Mouse (Mus musculus): ENCODE data around the gene Nkapd1. TPM values are rescaled to one million over a fixed set of nuclear protein-coding genes. Genes with fewer than 3 reads are reported as not detected.
"Not testable (repeated sequence)": the region's sequence is repeated elsewhere in the genome, so short reads cannot be mapped to it uniquely, and the experiment has no call there.

Gene Nkapd1
- polyA plus RNA-seq, 1 experiment = 5.1 TPM

GRCm38 (mm10) chr9:50658391-50658790 is 41.1 kb upstream of the Nkapd1 start:
- Histone ChIP-seq H3K27ac (ENCODE audit: insufficient read depth, low read depth, low read length) (peak overlapping the region; percentile 69), H3K4me1 (ENCODE audit: control insufficient read depth, insufficient read depth, low read length) (peaks cover 3% of the 10 kb centered on the region; the same call in 1 of the 2 replicates), H3K27me3 (replicated peaks; ENCODE audit: control insufficient read depth, insufficient read depth, low read length) (no peaks in the 10 kb centered on the region), H3K36me3 (ENCODE audit: control insufficient read depth, insufficient read depth, low read length) (peaks cover 2% of the 10 kb centered on the region; the same call in 1 of the 2 replicates), H3K4me3 (ENCODE audit: insufficient read depth, low read depth, low read length) (peak overlapping the region; percentile 89)
- no peak for TF ChIP-seq POLR2A (IDR thresholded peaks at IDR 0.05; ENCODE audit: low read depth, low read length)
- DNase-seq = no peak
- 19% methylated on average over 5 of the region's 5 CpGs for WGBS

- DNase-seq = no peak
- Histone ChIP-seq H3K4me3 (ENCODE audit: insufficient read depth, low read depth, low read length) (no peak overlapping the region), H3K4me1 (ENCODE audit: control insufficient read depth, insufficient read depth, low read length) (no peaks in the 10 kb centered on the region), H3K27me3 (replicated peaks; ENCODE audit: control insufficient read depth, insufficient read depth, low read length) (no peaks in the 10 kb centered on the region), H3K36me3 (ENCODE audit: control insufficient read depth, insufficient read depth, low read length) (peaks cover 14% of the 10 kb centered on the region), H3K27ac (ENCODE audit: insufficient read depth, low read depth, low read length) (no peak overlapping the region)
- 96% methylated on average over 10 of the region's 10 CpGs for WGBS
- no peak for TF ChIP-seq CTCF (conservative IDR thresholded peaks at IDR 0.05; ENCODE audit: insufficient read depth, insufficient read length, low read depth, low read length)
Measured at GRCm38 (mm10) chr9:50650503-50650902, 33.2 kb upstream of the Nkapd1 start.

- Histone ChIP-seq H3K27ac (ENCODE audit: insufficient read depth, low read depth, low read length) (no peak overlapping the region), H3K36me3 (ENCODE audit: control insufficient read depth, insufficient read depth, low read length) (peaks cover 11% of the 10 kb centered on the region), H3K27me3 (replicated peaks; ENCODE audit: control insufficient read depth, insufficient read depth, low read length) (no peaks in the 10 kb centered on the region), H3K4me1 (ENCODE audit: control insufficient read depth, insufficient read depth, low read length) (no peaks in the 10 kb centered on the region), H3K4me3 (ENCODE audit: insufficient read depth, low read depth, low read length) (no peak overlapping the region)
- TF ChIP-seq POLR2A (IDR thresholded peaks at IDR 0.05; ENCODE audit: low read depth, low read length) (no peak), CTCF (conservative IDR thresholded peaks at IDR 0.05; ENCODE audit: insufficient read depth, insufficient read length, low read depth, low read length) (no peak)
- WGBS = 82% methylated on average over 10 of the region's 10 CpGs
- no peak for DNase-seq
Measured at GRCm38 (mm10) chr9:50646826-50647370, 29.6 kb upstream of the Nkapd1 start.

- WGBS = 92% methylated on average over 11 of the region's 11 CpGs
- Histone ChIP-seq H3K4me3 (ENCODE audit: insufficient read depth, low read depth, low read length) (no peak overlapping the region), H3K4me1 (ENCODE audit: control insufficient read depth, insufficient read depth, low read length) (no peaks in the 10 kb centered on the region), H3K27me3 (replicated peaks; ENCODE audit: control insufficient read depth, insufficient read depth, low read length) (no peaks in the 10 kb centered on the region), H3K27ac (ENCODE audit: insufficient read depth, low read depth, low read length) (no peak overlapping the region), H3K36me3 (ENCODE audit: control insufficient read depth, insufficient read depth, low read length) (peaks cover 3% of the 10 kb centered on the region)
- no peak for TF ChIP-seq POLR2A (IDR thresholded peaks at IDR 0.05; ENCODE audit: low read depth, low read length)
- no peak for TF ChIP-seq CTCF (conservative IDR thresholded peaks at IDR 0.05; ENCODE audit: insufficient read depth, insufficient read length, low read depth, low read length)
- no peak for DNase-seq
Measured at GRCm38 (mm10) chr9:50634270-50634669, 17.0 kb upstream of the Nkapd1 start.

GRCm38 (mm10) chr9:50633059-50633458 is 15.8 kb upstream of the Nkapd1 start:
- DNase-seq = no peak
- TF ChIP-seq POLR2A (IDR thresholded peaks at IDR 0.05; ENCODE audit: low read depth, low read length) (no peak), CTCF (conservative IDR thresholded peaks at IDR 0.05; ENCODE audit: insufficient read depth, insufficient read length, low read depth, low read length) (peak; percentile 47)
- H3K4me1 ChIP-seq (ENCODE audit: control insufficient read depth, insufficient read depth, low read length) = no peaks in the 10 kb centered on the region
- 66% methylated on average over 2 of the region's 2 CpGs for WGBS
- H3K36me3 ChIP-seq (ENCODE audit: control insufficient read depth, insufficient read depth, low read length) = peaks cover 3% of the 10 kb centered on the region
- H3K4me3 ChIP-seq (ENCODE audit: insufficient read depth, low read depth, low read length) = no peak overlapping the region
- H3K27ac ChIP-seq (ENCODE audit: insufficient read depth, low read depth, low read length) = no peak overlapping the region
- no peaks in the 10 kb centered on the region for H3K27me3 ChIP-seq (replicated peaks; ENCODE audit: control insufficient read depth, insufficient read depth, low read length)

- WGBS = 83% methylated on average over 6 of the region's 6 CpGs
Measured at GRCm38 (mm10) chr9:50632016-50632688, 14.9 kb upstream of the Nkapd1 start.

GRCm38 (mm10) chr9:50630903-50631302 is 13.6 kb upstream of the Nkapd1 start:
- H3K27ac ChIP-seq (ENCODE audit: insufficient read depth, low read depth, low read length); H3K4me3 ChIP-seq (ENCODE audit: insufficient read depth, low read depth, low read length); H3K4me1 ChIP-seq (ENCODE audit: control insufficient read depth, insufficient read depth, low read length); DNase-seq; H3K36me3 ChIP-seq (ENCODE audit: control insufficient read depth, insufficient read depth, low read length); H3K27me3 ChIP-seq (replicated peaks; ENCODE audit: control insufficient read depth, insufficient read depth, low read length): not testable (repeated sequence)
- whole genome bisulfite sequencing = 94% methylated on average over 6 of the region's 8 CpGs

More at GRCm38 (mm10) chr9:50632016-50632688, 14.9 kb upstream of the Nkapd1 start:
- no peaks in the 10 kb centered on the region for H3K4me1 ChIP-seq (ENCODE audit: control insufficient read depth, insufficient read depth, low read length)
- no peak overlapping the region for H3K27ac ChIP-seq (ENCODE audit: insufficient read depth, low read depth, low read length)
- peaks cover 1% of the 10 kb centered on the region for H3K36me3 ChIP-seq (ENCODE audit: control insufficient read depth, insufficient read depth, low read length)
- DNase-seq = no peak
- no peaks in the 10 kb centered on the region for H3K27me3 ChIP-seq (replicated peaks; ENCODE audit: control insufficient read depth, insufficient read depth, low read length)
- H3K4me3 ChIP-seq (ENCODE audit: insufficient read depth, low read depth, low read length) = no peak overlapping the region
- TF ChIP-seq CTCF (conservative IDR thresholded peaks at IDR 0.05; ENCODE audit: insufficient read depth, insufficient read length, low read depth, low read length) (no peak), POLR2A (IDR thresholded peaks at IDR 0.05; ENCODE audit: low read depth, low read length) (no peak)

Measured in kidney, adult 2 months (tissue).